Mouse (Mus musculus) kidney, postnatal 0 days (tissue): ENCODE measurements around the gene Ak5. TPM values are rescaled to one million over a fixed set of nuclear protein-coding genes. Genes with fewer than 3 reads are reported as not detected.
A peak's percentile ranks its signal among the peaks of the same experiment; 100 is the strongest.

ENCODE experiments used
- ATAC-seq: fragments of 200-750 bp; cut with Nextera tagmentation; replicated peaks from 2 replicates; pipeline ENCODE4 v1.8.0; 2017; ENCODE audit warnings: low read depth, moderate number of reproducible peaks, moderate TSS enrichment, moderate library complexity; ENCODE audit not compliant: low FRiP score
- DNase-seq: peaks from one replicate; pipeline ENCODE4 v3.0.0-alpha.2; 2016; ENCODE audit warnings: low spot score
- H3K27ac ChIP-seq: fragments of 300-500 bp; sonication (generic); 2 replicates; pipeline ENCODE4 v1.5.1; 2014; ENCODE audit warnings: mild to moderate bottlenecking
- H3K27me3 ChIP-seq: fragments of 300-500 bp; sonication (generic); 2 replicates; pipeline ENCODE4 v1.6.1; 2014; ENCODE audit warnings: low read length, mixed read lengths; ENCODE audit not compliant: insufficient read depth
- H3K36me3 ChIP-seq: fragments of 300-500 bp; sonication (generic); 2 replicates; pipeline ENCODE4 v1.6.1; 2014; ENCODE audit warnings: low read length, mixed read lengths; ENCODE audit not compliant: insufficient read depth
- H3K4me1 ChIP-seq: fragments of 300-500 bp; sonication (generic); replicated peaks from 2 replicates; pipeline ENCODE4 v1.6.1; 2014; ENCODE audit warnings: antibody characterized with exemption, low read length, mixed read lengths; ENCODE audit not compliant: insufficient read depth
- H3K4me2 ChIP-seq: fragments of 300-500 bp; sonication (generic); 2 replicates; pipeline ENCODE4 v1.6.1; 2014; ENCODE audit warnings: mild to moderate bottlenecking, low read length, moderate library complexity, mixed read lengths
- H3K4me3 ChIP-seq: fragments of 300-500 bp; sonication (generic); replicated peaks from 2 replicates; pipeline ENCODE4 v1.5.1; 2014; ENCODE audit warnings: low read depth, low read length
- H3K9ac ChIP-seq: fragments of 300-500 bp; sonication (generic); 2 replicates; pipeline ENCODE4 v1.6.1; 2014; ENCODE audit warnings: low read depth, low read length
- H3K9me3 ChIP-seq: fragments of 300-500 bp; sonication (generic); replicated peaks from 2 replicates; pipeline ENCODE4 v1.6.1; 2016; ENCODE audit warnings: low read length, inconsistent platforms, mixed read lengths
- CTCF ChIP-seq: IDR thresholded peaks from 2 replicates; pipeline ENCODE4 v1.5.1; 2016; ENCODE audit warnings: antibody characterized with exemption, low read depth, mild to moderate bottlenecking, moderate library complexity
- WGBS: fragments of 180-500 bp; shearing (Covaris S2); extraction: QIAGEN DNeasy Blood & Tissue Kit; methylation state at CpG from one replicate; pipeline ENCODE4 v1.1.7; 2014; 5-methylcytosine and 5-hydroxymethylcytosine counted together
- polyA plus RNA-seq: library from polyadenylated mRNA; unstranded; fragments of >200 nt; fragmentation: Nextera tagmentation; extraction: Ambion mirVana; gene quantifications from 2 replicates; pipeline ENCODE4 v1.2.1, GENCODE M21; 2015

Ak5 gene
- polyA plus RNA-seq, 1 experiment from 2014 or later = 4.6 TPM

GRCm38 (mm10) chr3:152520074-152520473 is 148.1 kb downstream of the Ak5 start:
- DNase-seq (peak; percentile 47), ATAC-seq (no peak; the same call in 1 of the 2 replicates)
- no peaks in the 10 kb centered on the region for H3K27me3 ChIP-seq
- 32% methylated on average over 3 of the region's 3 CpGs for WGBS
- TF ChIP-seq CTCF = no peak
- no peak overlapping the region for H3K4me2 ChIP-seq
- H3K36me3 ChIP-seq = no peaks in the 10 kb centered on the region
- H3K9me3 ChIP-seq = no peaks in the 10 kb centered on the region
- H3K4me3 ChIP-seq = no peak overlapping the region
- H3K27ac ChIP-seq = no peak overlapping the region
- no peaks in the 10 kb centered on the region for H3K4me1 ChIP-seq
- no peak overlapping the region for H3K9ac ChIP-seq

- Histone ChIP-seq H3K4me1 (no peaks in the 10 kb centered on the region), H3K9ac (no peak overlapping the region), H3K4me3 (no peak overlapping the region), H3K4me2 (no peak overlapping the region), H3K36me3 (no peaks in the 10 kb centered on the region), H3K27me3 (no peaks in the 10 kb centered on the region), H3K9me3 (no peaks in the 10 kb centered on the region), H3K27ac (no peak overlapping the region)
- DNase-seq (no peak), ATAC-seq (no peak)
- no peak for TF ChIP-seq CTCF
- 48% methylated on average over 10 of the region's 10 CpGs for WGBS
These were observed 148.6 kb downstream of the Ak5 start for GRCm38 (mm10) chr3:152519556-152519955.

DNA sequence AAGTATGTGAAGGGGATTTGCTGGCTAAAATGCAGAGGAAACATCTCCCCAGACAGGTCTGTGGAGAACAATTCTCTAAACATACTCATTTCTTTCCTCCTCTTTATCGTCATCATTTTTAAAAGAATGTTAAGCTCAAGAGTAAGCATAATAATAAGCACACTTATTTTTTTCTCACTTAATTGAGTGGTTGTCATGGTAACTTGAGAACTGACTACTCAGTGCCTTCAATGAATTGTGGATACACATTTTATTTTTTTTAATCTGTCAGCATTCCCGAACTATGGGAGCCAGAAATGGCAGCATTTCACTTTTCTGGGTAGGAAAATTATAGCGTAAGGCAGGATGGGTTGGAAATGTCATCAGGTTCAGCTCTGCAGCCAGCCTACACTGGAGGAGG is 151.6 kb downstream of the Ak5 start:
- Histone ChIP-seq H3K4me1 (no peaks in the 10 kb centered on the region), H3K36me3 (no peaks in the 10 kb centered on the region), H3K27ac (no peak overlapping the region), H3K9ac (no peak overlapping the region), H3K4me3 (no peak overlapping the region), H3K27me3 (no peaks in the 10 kb centered on the region), H3K9me3 (no peaks in the 10 kb centered on the region), H3K4me2 (no peak overlapping the region)
- ATAC-seq (no peak), DNase-seq (no peak)
- WGBS = 78% methylated on average over 3 of the region's 3 CpGs
- no peak for TF ChIP-seq CTCF

GRCm38 (mm10) chr3:152515959-152516358 is 152.2 kb downstream of the Ak5 start:
- Histone ChIP-seq H3K4me2 (no peak overlapping the region), H3K4me1 (no peaks in the 10 kb centered on the region), H3K27me3 (no peaks in the 10 kb centered on the region), H3K27ac (no peak overlapping the region), H3K4me3 (no peak overlapping the region), H3K36me3 (no peaks in the 10 kb centered on the region), H3K9ac (no peak overlapping the region), H3K9me3 (no peaks in the 10 kb centered on the region)
- DNase-seq (no peak), ATAC-seq (no peak)
- TF ChIP-seq CTCF = no peak
- WGBS = 66% methylated on average over 6 of the region's 6 CpGs

- 55% methylated on average over 2 of the region's 2 CpGs for WGBS
- Histone ChIP-seq H3K4me1 (no peaks in the 10 kb centered on the region), H3K4me2 (no peak overlapping the region), H3K9me3 (no peaks in the 10 kb centered on the region), H3K9ac (no peak overlapping the region), H3K27me3 (no peaks in the 10 kb centered on the region), H3K4me3 (no peak overlapping the region), H3K27ac (no peak overlapping the region), H3K36me3 (no peaks in the 10 kb centered on the region)
- peak; percentile 71 for DNase-seq
- no peak for ATAC-seq
- TF ChIP-seq CTCF = no peak
These were observed 155.6 kb downstream of the Ak5 start for GRCm38 (mm10) chr3:152512517-152512916.

DNA sequence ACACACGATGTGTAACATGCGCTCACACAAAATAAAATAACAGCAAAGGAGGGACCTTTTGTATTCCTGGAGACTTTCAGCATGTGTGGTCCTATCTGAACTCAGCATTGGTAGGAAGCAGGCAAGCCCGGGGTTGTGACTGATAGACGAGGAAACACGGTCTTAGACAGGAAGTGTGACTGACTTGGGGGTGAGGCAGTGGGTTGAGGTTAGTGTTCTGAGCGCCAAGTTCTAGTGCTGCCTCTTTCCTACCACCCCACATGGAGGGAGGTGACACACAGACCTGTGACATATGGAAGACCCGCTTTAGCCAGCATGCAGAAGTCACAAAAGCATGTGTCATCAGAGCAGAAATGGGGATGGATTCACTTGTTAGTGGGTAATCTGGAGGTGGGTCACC is 158.9 kb downstream of the Ak5 start:
- ATAC-seq (no peak), DNase-seq (no peak)
- H3K4me2 ChIP-seq = no peak overlapping the region
- no peak overlapping the region for H3K27ac ChIP-seq
- H3K9me3 ChIP-seq = no peaks in the 10 kb centered on the region
- H3K4me3 ChIP-seq = no peak overlapping the region
- H3K4me1 ChIP-seq = no peaks in the 10 kb centered on the region
- no peaks in the 10 kb centered on the region for H3K36me3 ChIP-seq
- 78% methylated on average over 7 of the region's 7 CpGs for WGBS
- no peak overlapping the region for H3K9ac ChIP-seq
- H3K27me3 ChIP-seq = no peaks in the 10 kb centered on the region
- TF ChIP-seq CTCF = no peak

- no peak for TF ChIP-seq CTCF
- WGBS = 82% methylated on average over 12 of the region's 12 CpGs
These were observed 159.7 kb downstream of the Ak5 start for GRCm38 (mm10) chr3:152508419-152508993.

More at GRCm38 (mm10) chr3:152508419-152508993, 159.7 kb downstream of the Ak5 start:
- H3K4me2 ChIP-seq = no peak overlapping the region
- ATAC-seq = no peak
- no peak overlapping the region for H3K27ac ChIP-seq
- no peaks in the 10 kb centered on the region for H3K36me3 ChIP-seq
- no peaks in the 10 kb centered on the region for H3K9me3 ChIP-seq
- no peaks in the 10 kb centered on the region for H3K4me1 ChIP-seq
- no peaks in the 10 kb centered on the region for H3K27me3 ChIP-seq
- DNase-seq = no peak
- no peak overlapping the region for H3K4me3 ChIP-seq
- H3K9ac ChIP-seq = no peak overlapping the region
